Mouse (Mus musculus) T-helper 17 cell (primary cell): ENCODE measurements at regions not wholly inside any gene's neighbourhood (a gene's known extent, or its start where the extent isn't known, plus 50 kb on each side); places are given as distances from the start of the nearest gene placed in this dataset.

Experiments
- in situ Hi-C, 2 experiments: fragments of 300-600 bp; cut with MboI, MseI; formaldehyde crosslinking; loops; 1 replicate in 1 of 2; 2 replicates in 1 of 2; pipeline ENCODE4 v1.15.1; 2025; ENCODE audit warnings: high pct_unique_total_duplicates in 2 of 2

DNA sequence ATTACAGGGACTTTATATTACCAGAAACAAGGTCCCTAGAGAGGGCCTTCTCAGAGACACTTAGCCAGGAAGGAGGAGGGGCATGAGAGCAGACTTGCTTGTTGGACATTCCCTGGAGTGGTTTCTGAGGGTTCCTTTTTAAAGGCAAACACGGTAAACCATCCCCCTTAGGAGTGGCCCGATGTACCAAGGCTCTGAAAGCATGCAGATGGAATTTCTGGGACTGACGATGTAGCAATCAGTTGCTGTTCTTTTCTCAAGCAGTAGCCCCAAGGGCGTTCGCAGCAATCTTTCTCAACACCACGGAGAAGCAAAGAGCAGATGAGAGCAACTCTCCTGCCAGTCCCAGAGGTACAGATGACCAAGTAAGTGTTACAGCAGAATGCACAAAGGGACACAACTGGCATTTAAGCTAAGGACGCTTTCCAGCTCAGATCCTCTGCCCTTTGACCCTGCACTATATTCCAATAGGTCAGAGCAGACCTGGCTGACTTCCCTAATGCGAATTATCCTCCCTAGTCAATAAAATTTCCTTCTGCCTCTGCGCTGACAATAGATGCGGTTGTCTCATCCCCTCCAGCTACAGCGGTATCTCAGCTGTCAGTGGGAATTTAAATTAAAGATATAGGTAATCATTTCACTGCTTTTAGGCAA is 295.7 kb upstream of the Slc24a5 start:
- in situ Hi-C loops = no loop called here

DNA sequence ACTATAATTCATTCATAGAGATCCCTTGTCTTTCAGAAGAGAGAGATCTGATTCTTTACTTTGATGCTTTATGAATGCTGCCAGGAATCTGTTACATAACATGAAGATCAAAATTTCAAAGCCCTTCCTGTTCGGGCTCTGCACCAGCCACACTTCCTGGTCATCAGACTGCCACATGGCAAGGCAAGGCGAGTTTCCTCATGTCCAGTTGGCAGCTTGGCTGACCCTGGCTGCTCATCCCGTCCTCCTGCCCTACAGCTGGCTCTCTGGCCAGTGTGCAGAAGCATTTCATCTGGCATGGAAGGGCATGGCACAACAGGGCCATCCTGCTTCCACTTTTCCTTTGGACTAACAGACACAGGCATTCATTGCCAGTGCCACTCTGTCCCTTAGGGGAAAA is 292.2 kb upstream of the Slc24a5 start:
- in situ Hi-C loops = no loop called here

DNA sequence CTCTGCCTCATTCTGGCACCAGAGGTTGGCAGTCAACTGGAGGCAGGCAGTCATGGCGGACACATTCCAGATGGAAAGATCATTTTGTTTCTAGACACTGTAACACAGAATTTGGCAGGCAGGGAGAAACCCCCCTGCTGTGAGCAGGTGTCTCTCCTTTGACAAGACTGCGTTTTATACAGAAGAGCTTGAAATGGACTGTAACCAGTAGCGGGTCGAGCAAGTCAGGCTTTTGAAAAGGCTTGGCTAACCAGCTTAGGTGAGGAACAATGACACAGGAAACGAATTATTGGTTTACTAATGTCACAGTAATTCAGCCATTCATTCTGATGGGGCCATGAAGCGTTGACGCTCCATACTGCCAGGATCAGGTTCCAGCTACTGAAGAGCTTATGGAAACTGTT is 275.3 kb upstream of the Slc24a5 start:
- in situ Hi-C loops = no loop called here

DNA sequence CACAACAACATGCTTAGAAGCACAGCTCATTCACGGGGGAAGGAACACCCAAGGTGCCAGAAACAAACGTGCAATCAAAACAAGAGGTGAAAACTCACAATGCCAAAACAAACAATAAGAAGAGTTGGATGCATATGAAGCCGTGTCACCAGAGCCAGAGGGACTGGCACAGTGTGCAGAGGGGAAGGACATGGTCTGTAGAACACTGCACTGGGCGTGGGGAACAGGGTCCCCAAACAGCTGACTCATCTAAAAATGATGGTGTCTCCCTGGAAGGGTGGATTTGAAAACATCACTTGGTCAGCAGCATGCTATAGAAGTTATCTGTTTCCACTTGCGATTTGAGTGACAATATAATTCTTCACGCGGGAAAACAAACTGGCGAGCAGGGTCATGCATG is 256.2 kb upstream of the Slc24a5 start:
- in situ Hi-C loops = no loop called here

DNA sequence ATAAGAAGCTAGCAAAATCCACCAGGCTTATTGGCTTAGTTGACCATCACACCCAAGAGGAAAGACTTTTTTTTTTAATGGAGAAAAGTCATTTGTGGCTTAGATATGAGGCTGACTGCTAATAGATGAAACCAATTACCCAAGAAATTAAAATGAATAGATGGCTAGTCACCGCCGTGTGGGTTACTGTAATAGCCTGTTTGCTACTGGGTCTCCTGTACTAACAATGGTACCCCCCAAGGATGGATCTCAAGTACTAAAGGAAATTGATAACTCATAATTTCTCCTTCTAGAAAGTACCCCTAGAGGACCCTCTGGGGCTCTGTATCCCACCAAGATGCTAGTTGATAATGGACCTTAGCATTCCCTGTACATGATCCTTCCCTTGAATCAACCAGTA is 251.1 kb upstream of the Slc24a5 start:
- in situ Hi-C loops = no loop called here

GRCm38 (mm10) chr2:124819846-124820245 is 248.1 kb upstream of the Slc24a5 start:
- in situ Hi-C loops = no loop called here

- in situ Hi-C loops = no loop called here
Observed at GRCm38 (mm10) chr2:124820821-124821220, 247.1 kb upstream of the Slc24a5 start.

DNA sequence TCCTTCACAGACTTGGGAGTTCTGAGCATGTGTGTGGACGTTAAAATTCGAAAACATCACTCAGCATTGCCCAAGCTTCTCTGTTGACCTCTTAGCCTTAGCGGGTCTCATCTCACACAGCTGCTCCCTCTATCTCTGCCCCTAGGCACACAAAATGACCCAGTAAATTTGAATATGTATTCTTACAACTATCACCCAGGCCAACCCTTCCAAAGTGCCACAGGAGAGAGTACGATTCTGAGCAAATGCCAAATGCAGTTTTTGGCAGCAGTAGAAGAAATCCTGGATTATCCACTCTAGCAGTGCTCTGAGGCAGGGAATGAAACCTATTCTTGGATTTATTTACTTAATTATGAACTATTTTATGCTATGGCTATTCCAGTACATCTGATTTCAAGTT is 246.6 kb upstream of the Slc24a5 start:
- in situ Hi-C loops = no loop called here

GRCm38 (mm10) chr2:124848812-124849211 is 219.1 kb upstream of the Slc24a5 start:
- in situ Hi-C loops = no loop called here

- in situ Hi-C loops = no loop called here
Observed at GRCm38 (mm10) chr2:124858504-124858903, 209.4 kb upstream of the Slc24a5 start.

GRCm38 (mm10) chr2:124888209-124888608 is 179.7 kb upstream of the Slc24a5 start:
- in situ Hi-C loops = no loop called here

GRCm38 (mm10) chr2:124895002-124895401 is 172.9 kb upstream of the Slc24a5 start:
- in situ Hi-C loops = no loop called here

- in situ Hi-C loops = no loop called here
Observed at GRCm38 (mm10) chr2:124903556-124903955, 164.4 kb upstream of the Slc24a5 start.

- in situ Hi-C loops = no loop called here
Observed at GRCm38 (mm10) chr2:124905076-124905475, 162.8 kb upstream of the Slc24a5 start.

DNA sequence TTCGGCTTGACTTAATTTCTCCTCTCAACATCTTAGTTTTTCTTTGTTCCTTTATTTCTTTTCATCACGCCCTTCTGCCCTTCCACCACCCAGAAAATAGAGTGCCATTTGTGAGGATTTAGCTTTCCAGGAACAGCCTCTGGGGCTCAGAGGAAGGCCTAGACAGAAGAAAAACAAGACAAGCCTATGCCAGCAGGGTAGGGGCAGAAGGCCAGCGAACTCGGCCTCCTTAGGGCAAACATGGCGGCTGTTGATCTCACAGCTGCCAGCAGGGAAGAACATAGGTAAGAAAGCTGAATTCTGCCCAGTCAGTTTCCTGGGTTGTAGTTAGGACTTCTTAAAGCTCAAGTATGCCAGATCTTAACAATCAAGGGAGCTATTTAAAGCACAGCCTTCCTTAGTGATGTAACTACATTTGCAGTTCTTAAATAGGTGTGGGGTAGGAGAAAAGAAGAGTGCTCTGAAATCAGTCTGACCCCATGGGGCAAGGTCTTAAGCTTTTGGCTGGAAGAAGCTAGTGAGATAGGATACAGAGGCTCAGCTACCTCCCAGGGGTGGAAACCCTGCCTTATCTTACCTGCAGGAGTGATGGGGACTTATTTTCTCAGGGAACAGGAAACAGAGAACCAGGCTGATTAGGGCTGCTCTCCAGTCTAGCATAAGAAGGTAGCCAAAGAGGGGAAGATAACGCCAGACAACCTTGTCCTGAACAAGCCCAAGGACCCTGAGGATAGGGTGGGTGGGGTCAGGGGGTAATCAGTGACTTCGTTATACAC is 148.8 kb upstream of the Slc24a5 start:
- in situ Hi-C loops = no loop called here

DNA sequence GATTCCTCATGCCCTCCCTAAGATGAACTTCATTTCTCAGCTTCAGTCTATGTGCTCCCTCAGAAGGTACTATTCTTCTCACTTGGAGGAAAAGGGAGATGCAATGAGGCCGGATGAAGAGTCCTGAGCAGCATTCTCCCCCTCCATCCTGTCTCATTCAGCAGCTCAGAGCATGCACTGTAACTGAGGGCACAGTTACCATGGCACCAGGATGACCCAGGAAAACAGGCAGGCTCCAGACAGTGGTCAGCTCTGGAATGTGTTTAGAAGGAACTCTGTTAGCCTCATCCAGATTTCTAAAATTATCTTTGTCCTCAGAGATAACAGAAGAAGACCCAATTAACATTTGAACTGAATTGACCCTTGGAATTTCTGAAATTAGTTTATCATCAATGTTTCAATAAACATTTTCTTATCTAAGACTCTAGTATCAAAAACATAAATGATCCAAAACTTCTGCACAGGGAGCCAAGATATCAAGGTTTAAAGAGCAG is 148.1 kb upstream of the Slc24a5 start:
- in situ Hi-C loops = loop anchor here in 1 of 2 experiments (10.0 kb wide), 1 partner anchor 305 kb away; no protein-coding TSS in a partner anchor

- in situ Hi-C loops = loop anchor here in 1 of 2 experiments (10.0 kb wide), 1 partner anchor 305 kb away; no protein-coding TSS in a partner anchor
Observed at GRCm38 (mm10) chr2:124920265-124920664, 147.7 kb upstream of the Slc24a5 start.

DNA sequence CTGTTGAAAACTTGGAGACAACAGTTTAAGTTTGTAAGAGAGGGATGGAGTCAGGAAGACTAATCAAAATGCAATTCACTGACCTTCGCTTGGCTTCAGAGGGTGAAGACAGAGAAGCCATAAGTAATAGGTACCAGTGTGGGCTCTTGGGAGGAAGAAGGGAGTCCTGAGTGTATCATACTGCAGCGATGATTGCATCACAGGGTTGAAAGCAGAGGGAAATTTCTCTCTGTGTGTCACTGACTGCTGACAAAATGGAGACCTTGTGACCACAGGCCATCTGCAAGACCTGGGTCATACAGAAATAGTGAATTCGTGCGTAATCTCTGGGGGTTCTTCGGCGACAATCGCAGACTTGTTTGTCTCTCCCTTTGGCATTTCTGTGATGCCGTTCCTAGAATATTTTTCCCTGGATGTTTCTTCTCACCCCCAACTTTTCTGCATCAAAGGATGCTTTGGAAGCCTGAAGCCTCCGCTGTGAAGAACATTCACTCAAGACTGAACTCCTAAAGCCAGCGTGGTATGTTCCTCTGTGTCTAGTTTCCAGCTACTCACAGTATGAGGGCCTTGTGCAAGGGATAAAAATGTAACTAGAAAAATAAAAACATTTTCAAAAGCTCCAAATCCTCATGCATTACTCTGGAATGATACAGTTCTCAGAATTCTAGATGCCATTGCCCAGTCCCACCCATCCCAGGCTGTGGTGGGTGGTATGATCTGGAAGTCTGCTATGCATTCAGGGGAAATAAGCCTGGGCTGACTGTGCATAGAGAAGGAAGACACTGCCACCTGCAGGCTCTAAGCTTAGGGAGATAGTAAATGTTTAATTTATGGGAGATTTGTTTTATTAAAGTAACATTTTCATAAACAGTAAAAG is 139.8 kb upstream of the Slc24a5 start:
- in situ Hi-C loops = loop anchor here in 1 of 2 experiments (10.0 kb wide), 1 partner anchor 313 kb away; no protein-coding TSS in a partner anchor

DNA sequence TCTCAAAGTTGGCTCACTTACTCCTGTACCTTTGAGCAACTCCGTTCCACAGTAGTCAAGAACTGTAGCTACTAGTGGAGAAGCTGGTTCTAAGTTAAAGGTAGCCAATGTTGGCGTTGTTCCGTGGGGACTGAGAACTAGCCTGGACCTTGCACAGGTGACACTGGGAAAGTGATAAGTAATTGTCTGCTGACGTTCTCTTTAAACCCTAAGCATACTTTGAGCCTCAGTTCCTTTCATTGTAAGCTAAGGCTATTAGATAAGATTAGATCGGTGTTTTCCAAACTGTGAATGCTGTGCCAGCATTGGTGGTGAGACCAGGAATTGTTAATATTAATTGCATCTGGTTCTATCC is 139.2 kb upstream of the Slc24a5 start:
- in situ Hi-C loops = loop anchor here in 1 of 2 experiments (10.0 kb wide), 1 partner anchor 314 kb away; no protein-coding TSS in a partner anchor

GRCm38 (mm10) chr2:124930719-124931118 is 137.2 kb upstream of the Slc24a5 start:
- in situ Hi-C loops = no loop called here

DNA sequence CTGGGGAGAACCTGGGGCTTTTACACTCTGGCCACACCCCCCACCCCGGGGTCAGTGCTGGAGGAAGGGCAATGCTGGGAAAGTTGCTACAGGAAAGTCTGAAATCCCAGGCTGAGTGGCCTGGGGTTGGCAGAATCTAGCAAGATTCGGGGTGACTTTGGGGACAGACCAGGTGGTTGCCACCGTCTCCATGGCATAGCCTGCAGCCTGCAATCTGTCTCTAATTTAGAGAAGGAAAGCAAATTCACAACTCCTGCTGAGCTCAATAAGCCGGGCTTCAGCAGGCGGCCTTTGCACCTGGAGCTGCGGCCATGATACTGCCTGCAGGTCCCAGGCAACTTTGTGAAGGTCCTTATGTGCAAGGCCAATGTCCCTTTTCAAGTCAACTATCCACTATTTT is 135.4 kb upstream of the Slc24a5 start:
- in situ Hi-C loops = no loop called here

GRCm38 (mm10) chr2:124933876-124934275 is 134.0 kb upstream of the Slc24a5 start:
- in situ Hi-C loops = no loop called here
